Comparison of ENCODE assay signal across 14 mouse cellular contexts in genomic region chr7:63921909-63922562, GRCm38 (mm10). TPM values are rescaled to one million over a fixed set of nuclear protein-coding genes. Genes with fewer than 3 reads are reported as not detected.
DNase-seq lines count a peak whose midpoint lies in the region; ATAC-seq lines count a peak whose summit lies in the region.
"Had no signal": no experiment of that assay in that cellular context is flagged by ENCODE, and none has a peak within 500 bp of the region (broad histone marks: within the 10 kb centered on the region; RNA-seq: fewer than 3 reads in every experiment).

No protein-coding gene starts in this region.

- H3K27me3 ChIP-seq in kidney, embryonic 14.5 days (ENCODE audit: control insufficient read depth, insufficient read depth, low read length): no peaks in the 10 kb centered on the region
- no peaks in the 10 kb centered on the region for H3K27me3 ChIP-seq in midbrain, embryonic 16.5 days (ENCODE audit: control insufficient read depth, insufficient read depth, low read depth, low read length)
- H3K27me3 ChIP-seq in limb, embryonic 10.5 days (ENCODE audit: low read depth, poor library complexity, severe bottlenecking): no peaks in the 10 kb centered on the region

- no peak overlapping the region for H3K27ac ChIP-seq in kidney, embryonic 14.5 days (ENCODE audit: low read depth, low read length)
- H3K27ac ChIP-seq in midbrain, embryonic 16.5 days (ENCODE audit: low read length): no peak overlapping the region
- H3K27ac ChIP-seq in limb, embryonic 10.5 days: no peak overlapping the region
- H3K27ac ChIP-seq: liver, embryonic 14.5 days had no signal

- no peak overlapping the region for H3K4me2 ChIP-seq in kidney, embryonic 14.5 days (replicated peaks; ENCODE audit: low read depth, low read length)
- H3K4me2 ChIP-seq in midbrain, embryonic 16.5 days (ENCODE audit: low read length): no peak overlapping the region
- H3K4me2 ChIP-seq: midbrain, embryonic 11.5 days had no signal

- 77% methylated on average over 8 of the region's 8 CpGs for WGBS in kidney, embryonic 14.5 days
- 77% methylated on average over 8 of the region's 8 CpGs for WGBS in midbrain, embryonic 16.5 days
- WGBS in limb, embryonic 10.5 days: 87% methylated on average over 8 of the region's 8 CpGs

- no peak overlapping the region for H3K9ac ChIP-seq in kidney, embryonic 14.5 days (ENCODE audit: low read depth, low read length)
- no peak overlapping the region for H3K9ac ChIP-seq in midbrain, embryonic 16.5 days (ENCODE audit: low read depth, low read length)
- H3K9ac ChIP-seq: liver, embryonic 14.5 days had no signal

- ATAC-seq in kidney, embryonic 14.5 days (ENCODE audit: low FRiP score, low TSS enrichment): no peak
- ATAC-seq in midbrain, embryonic 16.5 days: no peak

- H3K4me1 ChIP-seq in kidney, embryonic 14.5 days (ENCODE audit: control insufficient read depth, insufficient read depth, low read length): peaks cover 38% of the 10 kb centered on the region
- H3K4me1 ChIP-seq in midbrain, embryonic 16.5 days (ENCODE audit: control insufficient read depth, insufficient read depth, low read length): peaks cover 33% of the 10 kb centered on the region
- H3K4me1 ChIP-seq in limb, embryonic 10.5 days: peaks cover 33% of the 10 kb centered on the region

- H3K36me3 ChIP-seq in kidney, embryonic 14.5 days (ENCODE audit: control insufficient read depth, insufficient read depth, low read length): no peaks in the 10 kb centered on the region
- no peaks in the 10 kb centered on the region for H3K36me3 ChIP-seq in midbrain, embryonic 16.5 days (ENCODE audit: control insufficient read depth, insufficient read depth, low read length)
- no peaks in the 10 kb centered on the region for H3K36me3 ChIP-seq in limb, embryonic 10.5 days

- H3K4me3 ChIP-seq in kidney, embryonic 14.5 days (ENCODE audit: low read length): no peak overlapping the region
- H3K4me3 ChIP-seq in midbrain, embryonic 16.5 days (ENCODE audit: low read depth, low read length): no peak overlapping the region
- H3K4me3 ChIP-seq in limb, embryonic 10.5 days: no peak overlapping the region

- DNase-seq in cerebellum, postnatal 25 days: peak; percentile 33 to 37
- no peak for DNase-seq in cerebellum, adult 9-10 months
- peak; percentile 17 to 35 for DNase-seq in kidney, postnatal 4 days
- peak; percentile 52 for DNase-seq in thymus, postnatal 0 days (ENCODE audit: low spot score)
- no peak for DNase-seq in thymus, adult 18-20 months
- DNase-seq in limb, embryonic 10.5 days (ENCODE audit: low spot score): no peak
- DNase-seq: heart, postnatal 4 days; layer of hippocampus, postnatal 36 days; right cerebral cortex, postnatal 14 days had no signal

- H3K9me3 ChIP-seq in kidney, embryonic 14.5 days (ENCODE audit: control insufficient read depth, low read length): 0 out of 2 replicates have a peak, but pooled peaks cover 4% of the 10 kb centered on the region
- H3K9me3 ChIP-seq in midbrain, embryonic 16.5 days (replicated peaks; ENCODE audit: control insufficient read depth, low read length, poor library complexity, severe bottlenecking): no peaks in the 10 kb centered on the region
- H3K9me3 ChIP-seq in limb, embryonic 10.5 days (replicated peaks): no peaks in the 10 kb centered on the region

RNA-seq across cellular contexts. Expression of gene E030018B13Rik, which starts 5.4 kb away (rescaled TPM):
- 0.35 TPM in 1 of 2 replicates, not detected in the other for polyA plus RNA-seq in kidney, embryonic 14.5 days (2014; fragmentation: Nextera tagmentation; extraction: Ambion mirVana)
- 0.21 and 0.40 TPM in 2 replicates for polyA plus RNA-seq in thymus, postnatal 0 days (2015; fragmentation: Nextera tagmentation; extraction: Ambion mirVana)
- polyA plus RNA-seq in midbrain, embryonic 16.5 days (2015; fragmentation: Nextera tagmentation; extraction: Ambion mirVana): 0.21 TPM in 1 of 2 replicates, not detected in the other
- polyA plus RNA-seq in limb, embryonic 10.5 days (2016; fragmentation: Nextera tagmentation; extraction: Ambion mirVana): not detected in 2 replicates
- polyA plus RNA-seq: kidney, embryonic 16.5 days; liver, embryonic 14.5 days had no signal

RNA-seq across cellular contexts. Expression of gene Klf13, which starts 16.7 kb away (rescaled TPM):
- polyA plus RNA-seq in kidney, embryonic 14.5 days (2014; fragmentation: Nextera tagmentation; extraction: Ambion mirVana): 23.0 and 23.2 TPM in 2 replicates
- 95.1 and 134 TPM in 2 replicates for polyA plus RNA-seq in thymus, postnatal 0 days (2015; fragmentation: Nextera tagmentation; extraction: Ambion mirVana)
- polyA plus RNA-seq in midbrain, embryonic 16.5 days (2015; fragmentation: Nextera tagmentation; extraction: Ambion mirVana): 19.9 and 21.6 TPM in 2 replicates
- polyA plus RNA-seq in limb, embryonic 10.5 days (2016; fragmentation: Nextera tagmentation; extraction: Ambion mirVana): 17.2 and 17.9 TPM in 2 replicates

Comparison
In these comparisons a context has a peak if more than half of its experiments do, and no peak if none do; other contexts are left out.
1. DNase-seq: peak in cerebellum, postnatal 25 days (2 of 2), kidney, postnatal 4 days (2 of 2) and thymus, postnatal 0 days (single experiment); none in cerebellum, adult 9-10 months (single experiment), thymus, adult 18-20 months (0 of 2) and limb, embryonic 10.5 days (single experiment).